Mouse (Mus musculus) midbrain, postnatal 0 days (tissue): ENCODE data around the gene Sh3pxd2a. TPM values are rescaled to one million over a fixed set of nuclear protein-coding genes. Genes with fewer than 3 reads are reported as not detected.

Source experiments
- ATAC-seq: fragments of 200-750 bp; cut with Nextera tagmentation; 2 replicates; pipeline ENCODE4 v1.8.0; 2017; ENCODE audit warnings: moderate number of reproducible peaks, mild to moderate bottlenecking, moderate TSS enrichment, moderate library complexity; ENCODE audit not compliant: low FRiP score
- DNase-seq: peaks from one replicate; pipeline ENCODE4 v3.0.0-alpha.2; 2015; ENCODE audit warnings: low spot score
- H3K27ac ChIP-seq: fragments of 300-500 bp; sonication (generic); 2 replicates; pipeline ENCODE4 v1.5.1; 2014; ENCODE audit warnings: low read depth, mild to moderate bottlenecking, low read length, mixed read lengths
- H3K27me3 ChIP-seq: fragments of 300-500 bp; sonication (generic); 2 replicates; pipeline ENCODE4 v1.6.1; 2014; ENCODE audit warnings: low read length, control low read depth, mixed read lengths; ENCODE audit not compliant: insufficient read depth
- H3K36me3 ChIP-seq: fragments of 300-500 bp; sonication (generic); 2 replicates; pipeline ENCODE4 v1.6.1; 2014; ENCODE audit warnings: low read length, control low read depth, mixed read lengths; ENCODE audit not compliant: insufficient read depth
- H3K4me1 ChIP-seq: fragments of 300-500 bp; sonication (generic); 2 replicates; pipeline ENCODE4 v1.6.1; 2014; ENCODE audit warnings: mild to moderate bottlenecking, control low read depth, antibody characterized with exemption, low read length, mixed read lengths; ENCODE audit not compliant: insufficient read depth
- H3K4me2 ChIP-seq: fragments of 300-500 bp; sonication (generic); 2 replicates; pipeline ENCODE4 v1.6.1; 2014; ENCODE audit warnings: low read depth, mild to moderate bottlenecking, low read length, mixed read lengths; ENCODE audit not compliant: poor library complexity, severe bottlenecking
- H3K4me3 ChIP-seq: fragments of 300-500 bp; sonication (generic); 2 replicates; pipeline ENCODE4 v1.5.1; 2014; ENCODE audit warnings: low read depth, mild to moderate bottlenecking, low read length, moderate library complexity
- H3K9ac ChIP-seq: fragments of 300-500 bp; sonication (generic); replicated peaks from 2 replicates; pipeline ENCODE4 v1.6.1; 2014; ENCODE audit warnings: mild to moderate bottlenecking, low read length, moderate library complexity, mixed read lengths; ENCODE audit not compliant: poor library complexity, severe bottlenecking
- H3K9me3 ChIP-seq: fragments of 300-500 bp; sonication (generic); 2 replicates; pipeline ENCODE4 v1.6.1; 2016; ENCODE audit warnings: low read length, control low read depth
- CTCF ChIP-seq: IDR thresholded peaks from 2 replicates; pipeline ENCODE4 v1.5.1; 2016; ENCODE audit warnings: antibody characterized with exemption, mild to moderate bottlenecking
- WGBS: fragments of 180-500 bp; shearing (Covaris S2); extraction: QIAGEN DNeasy Blood & Tissue Kit; methylation state at CpG from one replicate; pipeline ENCODE4 v1.1.7; 2014; 5-methylcytosine and 5-hydroxymethylcytosine counted together
- polyA plus RNA-seq: library from polyadenylated mRNA; unstranded; fragments of >200 nt; fragmentation: Nextera tagmentation; extraction: Ambion mirVana; gene quantifications from 2 replicates; pipeline ENCODE4 v1.2.1, GENCODE M21; 2015
- total RNA-seq: library from RNA; depleted of rRNA; stranded (reverse); fragments of >200 nt; gene quantifications from 2 replicates; pipeline ENCODE4 v1.2.3, GENCODE M21; 2014

Gene Sh3pxd2a
- total and polyA plus RNA-seq, 2 experiments from 2014 or later: 1.5 to 21.0 TPM

DNA sequence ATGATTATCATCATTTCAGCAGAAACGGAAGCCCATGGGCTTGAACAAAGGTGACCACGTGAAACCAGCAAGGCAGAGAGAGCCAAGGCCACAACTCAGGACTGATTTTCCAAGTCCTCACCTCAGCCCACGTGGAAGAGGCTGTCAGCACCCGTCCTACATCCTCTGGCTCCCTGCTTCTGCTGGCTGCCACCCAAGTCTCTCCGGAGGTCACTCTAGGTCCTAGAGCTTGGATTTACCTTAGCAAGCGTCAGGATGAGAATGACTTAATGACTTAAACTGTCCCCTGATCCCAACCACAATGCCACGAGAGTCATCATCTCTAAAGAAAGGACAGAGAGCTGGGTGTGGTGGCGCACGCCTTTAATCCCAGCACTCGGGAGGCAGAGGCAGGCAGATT lies 11.5 kb downstream of the Sh3pxd2a start:
- Histone ChIP-seq H3K4me3 (no peak overlapping the region), H3K4me2 (no peak overlapping the region), H3K27me3 (no peaks in the 10 kb centered on the region), H3K36me3 (no peaks in the 10 kb centered on the region), H3K9me3 (no peaks in the 10 kb centered on the region), H3K4me1 (no peaks in the 10 kb centered on the region), H3K9ac (no peak overlapping the region), H3K27ac (no peak overlapping the region)
- ATAC-seq (no peak), DNase-seq (no peak)
- TF ChIP-seq CTCF: no peak
- 88% methylated on average over 10 of the region's 10 CpGs for WGBS

DNA sequence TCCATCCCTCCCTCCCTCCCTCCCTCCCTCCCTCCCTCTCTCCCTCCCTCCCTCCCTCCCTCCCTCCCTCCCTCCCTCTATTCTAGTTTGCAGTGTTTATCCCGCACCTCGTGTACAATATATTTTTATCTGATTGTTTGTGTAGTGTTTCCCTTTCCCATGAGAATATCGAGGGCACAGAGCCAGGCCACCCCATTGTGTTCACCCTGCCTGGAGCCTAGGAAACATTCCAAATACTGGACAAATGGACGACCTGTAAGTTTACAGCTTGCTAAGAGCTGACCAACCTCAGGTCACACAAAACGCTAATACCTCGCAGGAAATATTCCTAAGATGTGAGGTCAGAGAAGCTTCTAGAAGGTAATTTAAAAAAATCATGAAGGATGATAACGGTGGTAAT lies 12.0 kb downstream of the Sh3pxd2a start:
- WGBS: 82% methylated on average over 7 of the region's 7 CpGs
- ATAC-seq: no peak
- Histone ChIP-seq H3K9ac (no peak overlapping the region), H3K9me3 (no peaks in the 10 kb centered on the region), H3K4me2 (no peak overlapping the region), H3K27ac (no peak overlapping the region), H3K4me3 (no peak overlapping the region), H3K27me3 (no peaks in the 10 kb centered on the region), H3K36me3 (no peaks in the 10 kb centered on the region), H3K4me1 (no peaks in the 10 kb centered on the region)
- no peak for TF ChIP-seq CTCF
- no peak for DNase-seq

DNA sequence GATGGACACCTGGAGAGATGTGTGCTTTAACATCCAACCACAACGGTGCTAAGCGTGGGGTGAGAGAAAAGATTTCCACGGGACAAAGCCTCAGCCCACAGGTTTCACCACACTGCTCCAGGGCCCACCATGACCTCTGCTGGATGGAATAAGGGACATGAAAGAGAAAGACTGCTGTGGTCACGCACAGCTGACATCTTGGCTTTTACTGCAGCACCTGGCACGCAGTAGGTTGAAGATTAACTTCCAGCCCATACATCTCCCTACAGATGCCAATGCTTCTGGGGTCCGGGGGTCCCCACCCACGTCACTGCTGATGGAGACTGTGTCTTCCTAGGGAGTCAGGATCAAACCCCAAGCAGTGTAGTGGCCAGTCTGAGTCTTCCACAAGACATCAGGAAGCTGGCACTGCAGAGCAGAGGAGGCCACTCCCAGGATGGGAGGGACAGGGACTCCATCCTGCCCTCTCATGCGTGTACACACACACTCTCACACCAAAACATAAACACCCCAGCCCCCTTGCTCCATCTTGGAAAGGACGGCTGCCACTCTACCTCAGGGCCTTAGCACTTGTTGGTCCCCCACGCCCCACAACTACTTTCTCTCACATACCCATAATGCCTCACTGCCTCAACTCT lies 12.6 kb downstream of the Sh3pxd2a start:
- ATAC-seq (no peak), DNase-seq (no peak)
- Histone ChIP-seq H3K4me1 (no peaks in the 10 kb centered on the region), H3K36me3 (no peaks in the 10 kb centered on the region), H3K9me3 (no peaks in the 10 kb centered on the region), H3K4me3 (no peak overlapping the region), H3K4me2 (no peak overlapping the region), H3K9ac (no peak overlapping the region), H3K27me3 (no peaks in the 10 kb centered on the region), H3K27ac (no peak overlapping the region)
- TF ChIP-seq CTCF: no peak
- 76% methylated on average over 10 of the region's 10 CpGs for WGBS

DNA sequence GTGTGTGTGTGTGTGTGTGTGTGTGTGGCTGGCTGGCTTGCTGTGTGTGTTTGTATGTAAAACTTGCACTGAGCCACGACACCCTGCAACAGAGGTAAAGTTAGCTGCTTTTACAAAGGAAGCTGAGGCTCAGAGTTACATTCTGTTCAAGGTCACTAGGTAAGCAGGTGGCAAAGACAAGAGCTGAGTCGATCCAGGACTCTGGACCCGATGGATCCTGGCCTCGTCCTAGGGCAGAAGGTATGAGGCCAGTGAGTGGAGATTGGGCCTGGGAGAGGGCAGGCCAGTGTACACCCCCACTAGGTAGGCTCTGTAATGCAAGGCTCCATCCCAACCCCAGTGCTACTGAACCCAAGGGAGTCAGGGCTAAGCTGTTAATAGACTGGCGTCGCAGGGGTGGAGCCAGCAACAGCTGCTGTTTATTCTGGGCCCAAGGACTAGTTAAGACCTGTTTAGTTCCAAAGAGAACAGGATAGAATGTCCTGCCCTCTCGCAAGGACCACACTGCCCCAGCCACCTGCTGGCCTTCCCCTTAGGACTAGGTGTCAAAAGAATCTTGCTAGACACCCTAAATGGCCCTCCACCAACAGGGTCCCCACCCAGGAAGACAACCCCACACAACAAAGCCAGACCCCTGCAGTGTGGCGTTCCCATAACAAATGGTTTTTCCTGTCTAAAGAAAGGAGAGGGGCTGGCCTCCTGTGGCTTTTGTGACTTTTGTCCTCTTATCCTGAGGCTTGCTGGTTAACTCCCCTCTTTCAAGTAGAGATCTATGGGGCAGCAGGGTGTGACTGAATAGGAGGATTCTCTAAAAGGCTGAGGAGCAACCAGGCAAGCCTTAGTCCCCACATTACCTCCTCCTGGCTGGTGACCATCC lies 13.7 kb downstream of the Sh3pxd2a start:
- no peak overlapping the region for H3K27ac ChIP-seq
- ATAC-seq: no peak
- H3K4me1 ChIP-seq: no peaks in the 10 kb centered on the region
- no peak for TF ChIP-seq CTCF
- H3K9me3 ChIP-seq: no peaks in the 10 kb centered on the region
- WGBS: 33% methylated on average over 8 of the region's 8 CpGs
- H3K27me3 ChIP-seq: no peaks in the 10 kb centered on the region
- no peak for DNase-seq
- H3K9ac ChIP-seq: no peak overlapping the region
- H3K4me2 ChIP-seq: no peak overlapping the region
- no peaks in the 10 kb centered on the region for H3K36me3 ChIP-seq
- H3K4me3 ChIP-seq: no peak overlapping the region

DNA sequence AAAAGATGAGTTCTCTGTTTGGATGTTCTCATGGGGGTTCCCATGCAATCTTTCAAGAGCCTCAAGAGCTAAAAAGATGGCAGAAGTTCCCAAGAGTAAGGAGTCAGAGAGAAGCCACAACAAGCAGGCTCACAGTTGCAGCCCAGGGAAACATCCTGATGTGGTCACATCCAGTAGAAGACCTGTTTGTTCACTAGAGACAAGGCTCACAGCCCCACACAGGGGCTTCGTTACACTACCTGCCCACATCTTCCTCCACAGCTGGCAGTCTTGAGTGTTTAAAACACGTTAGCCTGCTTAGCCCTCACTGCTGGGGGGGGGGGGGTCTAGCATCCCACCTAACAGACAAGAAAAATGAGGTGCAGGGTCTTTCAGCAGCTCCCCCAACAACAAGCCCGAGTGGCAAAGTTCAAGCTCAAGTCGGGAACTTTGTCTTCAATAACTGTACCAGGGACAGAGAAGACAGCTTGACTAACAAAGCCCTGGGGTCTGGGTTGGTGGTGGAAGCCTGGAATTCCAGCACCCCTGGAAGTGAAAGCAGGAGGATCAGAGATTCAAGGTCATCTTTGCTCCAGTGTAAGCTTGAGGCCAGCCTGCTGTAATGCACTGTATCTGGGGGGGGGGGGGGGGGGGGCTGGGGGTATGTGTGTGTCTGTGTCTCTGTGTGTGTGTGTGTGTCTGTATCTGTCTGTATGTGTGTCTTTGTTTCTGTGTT lies 14.5 kb downstream of the Sh3pxd2a start:
- Histone ChIP-seq H3K27ac (no peak overlapping the region), H3K9me3 (no peaks in the 10 kb centered on the region), H3K4me2 (no peak overlapping the region), H3K4me3 (no peak overlapping the region), H3K9ac (no peak overlapping the region), H3K4me1 (no peaks in the 10 kb centered on the region), H3K27me3 (no peaks in the 10 kb centered on the region), H3K36me3 (no peaks in the 10 kb centered on the region)
- TF ChIP-seq CTCF: no peak
- DNase-seq (no peak), ATAC-seq (no peak)
- WGBS: 74% methylated on average over 4 of the region's 4 CpGs
